In genomic region chr6:71439506-71440216, GRCm38 (mm10) we compare ENCODE assay signal across 8 mouse cellular contexts. TPM values are rescaled to one million over a fixed set of nuclear protein-coding genes. Genes with fewer than 3 reads are reported as not detected.
A peak's percentile ranks its signal among the peaks of the same experiment; 100 is the strongest.
DNase-seq lines count a peak whose midpoint lies in the region; ATAC-seq and TF ChIP-seq lines count a peak whose summit lies in the region.

No protein-coding gene starts in this region.

- dilution Hi-C loops in CH12.LX (cut with MboI; ENCODE audit: extremely low pct_ligation_motif_present, extremely low pct_unique_long_range_greater_than_20kb, low sequenced_read_pairs): no loop called here

- no peak for DNase-seq in CH12.LX (ENCODE audit: extremely low read depth)
- DNase-seq in adrenal gland, postnatal 36 days: peak; percentile 54 to 66
- DNase-seq in forebrain, embryonic 11.5 days (ENCODE audit: low spot score): peak; percentile 84
- peak; percentile 19 for DNase-seq in heart, postnatal 25 days (ENCODE audit: low spot score)
- peak; percentile 37 to 56 for DNase-seq in layer of hippocampus, postnatal 25 days (ENCODE audit: extremely low spot score in 1 of 2, low spot score in 1 of 2)
- peak; percentile 64 for DNase-seq in lung, postnatal 10 days
- peak; percentile 33 to 43 for DNase-seq in right cerebral cortex, postnatal 36 days (ENCODE audit: low spot score in 2 of 2)
- DNase-seq in yolk sac, embryonic 10.5 days (ENCODE audit: low spot score): peak; percentile 66

- peak overlapping the region; percentile 62 for H3K27ac ChIP-seq in CH12.LX (ENCODE audit: insufficient read depth, low read depth)
- H3K27ac ChIP-seq in forebrain, embryonic 11.5 days (ENCODE audit: low read depth, low read length): peak overlapping the region; percentile 89

- no peak for TF ChIP-seq EP300 in CH12.LX (IDR thresholded peaks at IDR 0.05; ENCODE audit: low read length)

- TF ChIP-seq CTCF in CH12.LX (conservative IDR thresholded peaks at IDR 0.05 in 1 of 2, IDR thresholded peaks at IDR 0.05 in 1 of 2; ENCODE audit: low read depth in 2 of 2, low read length in 2 of 2): no peak

- in situ Hi-C loops in CH12.LX (cut with MboI; ENCODE audit: low pct_ligation_motif_present, low pct_unique_long_range_greater_than_20kb, low sequenced_read_pairs): loop anchor here (25.0 kb wide), 1 partner anchor 373 kb away; no protein-coding TSS in a partner anchor

- peak overlapping the region; percentile 72 to 98 (median 95) for H3K4me3 ChIP-seq in CH12.LX (replicated peaks in 1 of 3; ENCODE audit: low read depth in 2 of 3, low read length in 2 of 3, poor library complexity in 1 of 3)
- H3K4me3 ChIP-seq in forebrain, embryonic 11.5 days (ENCODE audit: low read depth, low read length): peak overlapping the region; percentile 93

- peak overlapping the region; percentile 76 for H3K4me2 ChIP-seq in CH12.LX (ENCODE audit: insufficient read depth, low read depth, poor library complexity, severe bottlenecking)
- H3K4me2 ChIP-seq in forebrain, embryonic 11.5 days (ENCODE audit: low read depth, low read length, severe bottlenecking): peak overlapping the region; percentile 80

- no peaks in the 10 kb centered on the region for H3K36me3 ChIP-seq in CH12.LX (replicated peaks in 1 of 2; ENCODE audit: control insufficient read depth in 1 of 2, insufficient read depth in 1 of 2, low read length in 1 of 2)
- H3K36me3 ChIP-seq in forebrain, embryonic 11.5 days (ENCODE audit: control insufficient read depth, insufficient read depth, low read length): no peaks in the 10 kb centered on the region

- peak; percentile 28; the same call in 1 of the 2 replicates for ATAC-seq in forebrain, embryonic 11.5 days (replicated peaks; ENCODE audit: low FRiP score)

- no peak for TF ChIP-seq POLR2A in CH12.LX (IDR thresholded peaks at IDR 0.05; ENCODE audit: low read depth, low read length)

- H3K4me1 ChIP-seq in CH12.LX (ENCODE audit: control insufficient read depth in 1 of 2, insufficient read depth in 2 of 2): peaks cover 2 to 23% of the 10 kb centered on the region in 2 experiments; a peak in 3 of 4 replicates
- peaks cover 6% of the 10 kb centered on the region; the same call in 1 of the 2 replicates for H3K4me1 ChIP-seq in forebrain, embryonic 11.5 days (replicated peaks; ENCODE audit: control insufficient read depth, insufficient read depth, low read length)

- H3K27me3 ChIP-seq in CH12.LX (replicated peaks): no peaks in the 10 kb centered on the region
- no peaks in the 10 kb centered on the region for H3K27me3 ChIP-seq in forebrain, embryonic 11.5 days (ENCODE audit: control insufficient read depth, insufficient read depth, low read length)

- peaks cover 3% of the 10 kb centered on the region for H3K9me3 ChIP-seq in CH12.LX (replicated peaks; ENCODE audit: low read length)
- no peaks in the 10 kb centered on the region for H3K9me3 ChIP-seq in forebrain, embryonic 11.5 days (ENCODE audit: control insufficient read depth, low read length)

- 1% methylated on average over 57 of the region's 62 CpGs for WGBS in forebrain, embryonic 11.5 days

- intact Hi-C loops in heart, postnatal 25 days (cut with DNase I): loop anchor here (2.0 kb wide), 2 partner anchors 55 to 103 kb away; partner anchors contain the start of gene Chmp3

- peak overlapping the region; percentile 94 for H3K9ac ChIP-seq in CH12.LX (ENCODE audit: insufficient read depth, low read depth)
- peak overlapping the region; percentile 88 for H3K9ac ChIP-seq in forebrain, embryonic 11.5 days (ENCODE audit: low read length)

- peaks cover 28% of the 10 kb centered on the region for H3K79me2 ChIP-seq in CH12.LX (replicated peaks; ENCODE audit: control insufficient read depth, extremely low read depth, insufficient read depth, poor library complexity, severe bottlenecking)

- TF ChIP-seq RAD21 in CH12.LX (IDR thresholded peaks at IDR 0.05; ENCODE audit: low read depth, low read length): no peak

TF ChIP-seq in CH12.LX, 34 proteins besides CTCF, POLR2A, EP300 and RAD21:
- TF ChIP-seq KAT2A (IDR thresholded peaks at IDR 0.05; ENCODE audit: insufficient replicate concordance, low read length) (no peak), MXI1 (IDR thresholded peaks at IDR 0.05; ENCODE audit: low read depth, low read length) (peak; percentile 74), BHLHE40 (IDR thresholded peaks at IDR 0.05; ENCODE audit: low read depth, low read length) (0 out of 2 replicates have a peak, but pooled peaks have one; percentile 21), ELF1 (IDR thresholded peaks at IDR 0.05; ENCODE audit: low read depth, low read length) (peak; percentile 34; the same call in 1 of the 2 replicates), ZKSCAN1 (IDR thresholded peaks at IDR 0.05; ENCODE audit: borderline replicate concordance, low read depth, low read length) (no peak), MYC (IDR thresholded peaks at IDR 0.05; ENCODE audit: low read depth, low read length) (no peak), SIN3A (IDR thresholded peaks at IDR 0.05; ENCODE audit: low read length) (no peak), CHD1 (IDR thresholded peaks at IDR 0.05; ENCODE audit: low read depth, low read length) (0 out of 2 replicates have a peak, but pooled peaks have one; percentile 11)
TF ChIP-seq in CH12.LX: peak in this region for 4.

RNA-seq across cellular contexts. Expression of gene Rmnd5a, which starts 0.8 kb away (rescaled TPM):
- 19.1 and 23.4 TPM in 2 replicates for total RNA-seq in CH12.LX (2012; rRNA removed)
- 40.6 and 47.2 TPM in 2 replicates for total RNA-seq in CH12.LX (2014; rRNA removed)
- 22.7 and 23.5 TPM in 2 replicates for polyA plus RNA-seq in CH12.LX (2012; ENCODE audit: insufficient read length, low read depth)
- total RNA-seq in adrenal gland, postnatal 36 days (2021): 10 to 100 TPM; 75.6 to 93.1 TPM
- polyA plus RNA-seq in forebrain, embryonic 11.5 days (2014; fragmentation: Nextera tagmentation; extraction: Ambion mirVana): 8.8 and 10.9 TPM in 2 replicates
- total RNA-seq in heart, postnatal 25 days (2021): 10 to 100 TPM; 65.8 to 72.8 TPM
- total RNA-seq in layer of hippocampus, postnatal 25 days (2021): 10 to 100 TPM; 90.8 to 96.3 TPM

RNA-seq across cellular contexts. Expression of gene Rnf103, which starts 54.0 kb away (rescaled TPM):
- 3.5 and 4.2 TPM in 2 replicates for total RNA-seq in CH12.LX (2012; rRNA removed)
- total RNA-seq in CH12.LX (2014; rRNA removed): 7.0 and 7.9 TPM in 2 replicates
- 5.7 and 6.0 TPM in 2 replicates for polyA plus RNA-seq in CH12.LX (2012; ENCODE audit: insufficient read length, low read depth)
- 10 to 100 TPM; 37.1 to 37.6 TPM for total RNA-seq in adrenal gland, postnatal 36 days (2021)
- 17.9 and 18.9 TPM in 2 replicates for polyA plus RNA-seq in forebrain, embryonic 11.5 days (2014; fragmentation: Nextera tagmentation; extraction: Ambion mirVana)
- 10 to 100 TPM; 21.7 to 26.1 TPM for total RNA-seq in heart, postnatal 25 days (2021)
- 10 to 100 TPM; 46.0 to 48.3 TPM for total RNA-seq in layer of hippocampus, postnatal 25 days (2021)
